Comparison of ENCODE assay signal across 9 mouse cellular contexts in genomic region chr1:130875139-130875538, GRCm38 (mm10). TPM values are rescaled to one million over a fixed set of nuclear protein-coding genes. Genes with fewer than 3 reads are reported as not detected.
DNase-seq lines count a peak whose midpoint lies in the region; ATAC-seq and TF ChIP-seq lines count a peak whose summit lies in the region.
"Had no signal": no experiment of that assay in that cellular context is flagged by ENCODE, and none has a peak within 500 bp of the region (broad histone marks: within the 10 kb centered on the region; RNA-seq: fewer than 3 reads in every experiment).

No protein-coding gene starts in this region.

- H3K27ac ChIP-seq in forebrain, embryonic 15.5 days (replicated peaks): no peak overlapping the region
- no peak overlapping the region for H3K27ac ChIP-seq in forebrain, embryonic 12.5 days
- no peak overlapping the region for H3K27ac ChIP-seq in stomach, postnatal 0 days (replicated peaks)

- no peak overlapping the region for H3K9ac ChIP-seq in forebrain, embryonic 15.5 days (replicated peaks)
- no peak overlapping the region for H3K9ac ChIP-seq in forebrain, embryonic 12.5 days
- H3K9ac ChIP-seq in stomach, postnatal 0 days (ENCODE audit: low read length): no peak overlapping the region

- 0 out of 2 replicates have a peak, but pooled peaks have one; percentile 41 for ATAC-seq in forebrain, embryonic 15.5 days (replicated peaks)
- no peak for ATAC-seq in forebrain, embryonic 12.5 days (ENCODE audit: low FRiP score)
- peak; percentile 61; the same call in 1 of the 2 replicates for ATAC-seq in cerebellum, adult (ENCODE audit: insufficient number of reproducible peaks, low FRiP score, low TSS enrichment)
- peak; percentile 69; the same call in 1 of the 2 replicates for ATAC-seq in stomach, postnatal 0 days (ENCODE audit: low FRiP score, low TSS enrichment)

- TF ChIP-seq CTCF in stomach, postnatal 0 days (IDR thresholded peaks at IDR 0.05; ENCODE audit: low read depth): peak; percentile 89

- H3K36me3 ChIP-seq in forebrain, embryonic 15.5 days: no peaks in the 10 kb centered on the region
- H3K36me3 ChIP-seq in forebrain, embryonic 12.5 days (replicated peaks): no peaks in the 10 kb centered on the region
- no peaks in the 10 kb centered on the region for H3K36me3 ChIP-seq in stomach, postnatal 0 days (ENCODE audit: control insufficient read depth, insufficient read depth, low read length)

- 40% methylated on average over 3 of the region's 3 CpGs for WGBS in forebrain, embryonic 15.5 days
- WGBS in forebrain, embryonic 12.5 days: 47% methylated on average over 3 of the region's 3 CpGs
- 37% methylated on average over 3 of the region's 3 CpGs for WGBS in stomach, postnatal 0 days

- H3K4me1 ChIP-seq in forebrain, embryonic 15.5 days: peaks cover 6% of the 10 kb centered on the region; the same call in 1 of the 2 replicates
- peaks cover 8% of the 10 kb centered on the region for H3K4me1 ChIP-seq in forebrain, embryonic 12.5 days
- H3K4me1 ChIP-seq in stomach, postnatal 0 days (replicated peaks; ENCODE audit: control insufficient read depth, insufficient read depth): peaks cover 4% of the 10 kb centered on the region; the same call in 1 of the 2 replicates

- H3K4me2 ChIP-seq in forebrain, embryonic 15.5 days (replicated peaks): no peak overlapping the region
- no peak overlapping the region for H3K4me2 ChIP-seq in forebrain, embryonic 12.5 days
- H3K4me2 ChIP-seq in stomach, postnatal 0 days (replicated peaks; ENCODE audit: low read depth): no peak overlapping the region

- no peaks in the 10 kb centered on the region for H3K9me3 ChIP-seq in forebrain, embryonic 15.5 days
- H3K9me3 ChIP-seq in forebrain, embryonic 12.5 days: no peaks in the 10 kb centered on the region
- H3K9me3 ChIP-seq in stomach, postnatal 0 days (ENCODE audit: control insufficient read depth, low read length): no peaks in the 10 kb centered on the region

- no peak for TF ChIP-seq EP300 in stomach, postnatal 0 days (optimal IDR thresholded peaks at IDR 0.05)

- peak; percentile 49 to 55 for DNase-seq in B cell, adult 2 months
- peak; percentile 23 to 77 for DNase-seq in frontal cortex, adult 2 months (ENCODE audit: extremely low spot score in 1 of 2, low spot score in 1 of 2)
- peak; percentile 60 for DNase-seq in kidney, postnatal 25 days
- peak; percentile 61 for DNase-seq in lung, postnatal 10 days
- DNase-seq in stomach, postnatal 0 days (ENCODE audit: low spot score): peak; percentile 30

- peaks cover 8% of the 10 kb centered on the region for H3K27me3 ChIP-seq in forebrain, embryonic 15.5 days
- H3K27me3 ChIP-seq in forebrain, embryonic 12.5 days: peaks cover 28% of the 10 kb centered on the region
- H3K27me3 ChIP-seq in stomach, postnatal 0 days (ENCODE audit: control insufficient read depth, insufficient read depth, low read length): peaks cover 7% of the 10 kb centered on the region; the same call in 1 of the 2 replicates

- H3K4me3 ChIP-seq in forebrain, embryonic 15.5 days: no peak overlapping the region
- H3K4me3 ChIP-seq in forebrain, embryonic 12.5 days (replicated peaks): no peak overlapping the region
- no peak overlapping the region for H3K4me3 ChIP-seq in stomach, postnatal 0 days (ENCODE audit: low read depth, low read length)

RNA-seq across cellular contexts. Expression of gene Fcmr, which starts 9.7 kb away (rescaled TPM):
- not detected in 2 replicates for polyA plus RNA-seq in forebrain, embryonic 15.5 days (2015; fragmentation: Nextera tagmentation; extraction: Ambion mirVana)
- polyA plus RNA-seq in forebrain, embryonic 12.5 days (2016; fragmentation: Nextera tagmentation; extraction: Ambion mirVana): not detected in 2 replicates
- 0.28 and 1.0 TPM in 2 replicates for polyA plus RNA-seq in frontal cortex, adult 2 months (2012; rRNA removed)
- 0.08 TPM in 1 of 2 replicates, not detected in the other for polyA plus RNA-seq in stomach, postnatal 0 days (2015; fragmentation: Nextera tagmentation; extraction: Ambion mirVana)

RNA-seq across cellular contexts. Expression of gene Il24, which starts 12.1 kb away (rescaled TPM):
- polyA plus RNA-seq in forebrain, embryonic 15.5 days (2015; fragmentation: Nextera tagmentation; extraction: Ambion mirVana): not detected in 2 replicates
- polyA plus RNA-seq in forebrain, embryonic 12.5 days (2016; fragmentation: Nextera tagmentation; extraction: Ambion mirVana): not detected in 2 replicates
- polyA plus RNA-seq in frontal cortex, adult 2 months (2012; rRNA removed): not detected in 2 replicates
- not detected in 2 replicates for polyA plus RNA-seq in stomach, postnatal 0 days (2015; fragmentation: Nextera tagmentation; extraction: Ambion mirVana)
- polyA plus RNA-seq: stomach, embryonic 16.5 days had no signal

RNA-seq across cellular contexts. Expression of gene Il20, which starts 36.1 kb away (rescaled TPM):
- polyA plus RNA-seq in forebrain, embryonic 15.5 days (2015; fragmentation: Nextera tagmentation; extraction: Ambion mirVana): not detected in 2 replicates
- not detected in 2 replicates for polyA plus RNA-seq in forebrain, embryonic 12.5 days (2016; fragmentation: Nextera tagmentation; extraction: Ambion mirVana)
- not detected in 2 replicates for polyA plus RNA-seq in frontal cortex, adult 2 months (2012; rRNA removed)
- not detected in 2 replicates for polyA plus RNA-seq in stomach, postnatal 0 days (2015; fragmentation: Nextera tagmentation; extraction: Ambion mirVana)
- polyA plus RNA-seq: stomach, embryonic 16.5 days had no signal

RNA-seq across cellular contexts. Expression of gene Pigr, which starts 48.7 kb away (rescaled TPM):
- not detected in 2 replicates for polyA plus RNA-seq in forebrain, embryonic 15.5 days (2015; fragmentation: Nextera tagmentation; extraction: Ambion mirVana)
- polyA plus RNA-seq in forebrain, embryonic 12.5 days (2016; fragmentation: Nextera tagmentation; extraction: Ambion mirVana): not detected in 2 replicates
- polyA plus RNA-seq in frontal cortex, adult 2 months (2012; rRNA removed): 0.04 and 0.11 TPM in 2 replicates
- polyA plus RNA-seq in stomach, postnatal 0 days (2015; fragmentation: Nextera tagmentation; extraction: Ambion mirVana): 0.22 and 0.46 TPM in 2 replicates
